Mouse (Mus musculus) lung, postnatal 0 days (tissue): ENCODE measurements at regions not wholly inside any gene's neighbourhood (a gene's known extent, or its start where the extent isn't known, plus 50 kb on each side); places are given as distances from the start of the nearest gene placed in this dataset.

ENCODE experiments used
- CTCF ChIP-seq: IDR thresholded peaks from 2 replicates; pipeline ENCODE4 v1.5.1; 2016; ENCODE audit warnings: antibody characterized with exemption, mild to moderate bottlenecking
- EP300 ChIP-seq: IDR thresholded peaks from 2 replicates; pipeline ENCODE4 v1.6.1; 2016; ENCODE audit warnings: antibody characterized with exemption, mild to moderate bottlenecking, control low read depth

DNA sequence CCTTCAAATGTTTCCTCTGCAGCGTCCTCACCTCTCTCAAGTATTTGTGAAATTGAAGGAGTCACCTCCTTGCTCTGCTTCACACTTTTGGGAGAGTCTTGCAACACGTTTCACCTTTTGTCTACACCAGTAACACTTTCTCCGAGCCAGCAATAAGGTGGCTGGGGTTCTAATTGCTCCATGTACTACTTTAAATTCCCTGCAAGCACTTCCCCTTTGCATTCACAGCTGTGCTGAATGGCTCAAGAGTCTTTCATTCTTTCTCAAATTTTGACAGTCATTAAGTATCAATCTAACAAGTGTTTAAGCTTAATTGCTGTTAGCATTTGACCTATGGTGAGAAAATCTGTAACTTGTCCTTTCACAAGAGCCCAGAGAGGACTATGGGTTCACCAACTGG lies 144.3 kb upstream of the Cdyl start:
- TF ChIP-seq EP300 (no peak), CTCF (no peak)
